Mouse (Mus musculus): Measurements from ENCODE around the gene Opcml. TPM values are rescaled to one million over a fixed set of nuclear protein-coding genes. Genes with fewer than 3 reads are reported as not detected.

The Opcml gene
- polyA plus RNA-seq, 1 experiment = 0.04 TPM

DNA sequence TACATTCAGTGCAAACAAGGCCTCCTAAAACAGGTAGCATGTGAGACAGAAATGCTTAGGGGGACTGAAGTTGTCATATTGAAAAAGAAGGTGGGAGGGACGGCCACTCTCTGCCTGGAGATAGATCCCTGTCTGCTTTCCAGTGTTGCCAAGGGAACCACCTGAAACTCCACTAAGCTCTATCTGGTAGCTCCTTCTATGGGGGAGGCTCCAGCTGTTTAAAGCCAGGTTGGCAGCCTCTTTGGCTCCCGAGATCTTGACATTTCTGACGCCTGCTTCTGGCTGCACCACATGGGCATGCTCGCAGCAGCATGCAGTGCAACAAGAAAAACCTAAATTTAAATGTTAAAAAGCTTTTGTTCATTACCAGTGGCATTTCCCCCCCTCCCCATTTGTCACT lies 537.4 kb downstream of the Opcml start:
- no peak for TF ChIP-seq CTCF (IDR thresholded peaks at IDR 0.05; ENCODE audit: extremely low read depth, insufficient read length, insufficient replicate concordance, low read depth, low read length)
- no peak for TF ChIP-seq POLR2A (IDR thresholded peaks at IDR 0.05; ENCODE audit: low read depth, low read length)
- H3K36me3 ChIP-seq (ENCODE audit: control insufficient read depth, insufficient read depth, low read length) = no peaks in the 10 kb centered on the region
- WGBS = 66% methylated on average over 4 of the region's 4 CpGs
- H3K4me3 ChIP-seq (ENCODE audit: low read depth, low read length) = no peak overlapping the region
- no peak overlapping the region for H3K27ac ChIP-seq (ENCODE audit: insufficient read depth, low read depth, low read length)
- H3K27me3 ChIP-seq (ENCODE audit: control insufficient read depth, insufficient read depth, low read length) = no peaks in the 10 kb centered on the region
- no peaks in the 10 kb centered on the region for H3K4me1 ChIP-seq (ENCODE audit: control insufficient read depth, insufficient read depth, insufficient read length, low read length)

GRCm38 (mm10) chr9:28328434-28328833 lies 537.9 kb downstream of the Opcml start:
- TF ChIP-seq CTCF (IDR thresholded peaks at IDR 0.05; ENCODE audit: extremely low read depth, insufficient read length, insufficient replicate concordance, low read depth, low read length) (no peak), POLR2A (IDR thresholded peaks at IDR 0.05; ENCODE audit: low read depth, low read length) (no peak)
- no peaks in the 10 kb centered on the region for H3K36me3 ChIP-seq (ENCODE audit: control insufficient read depth, insufficient read depth, low read length)
- H3K27me3 ChIP-seq (ENCODE audit: control insufficient read depth, insufficient read depth, low read length) = no peaks in the 10 kb centered on the region
- H3K4me1 ChIP-seq (ENCODE audit: control insufficient read depth, insufficient read depth, insufficient read length, low read length) = no peaks in the 10 kb centered on the region
- H3K4me3 ChIP-seq (ENCODE audit: low read depth, low read length) = no peak overlapping the region
- 84% methylated on average over 2 of the region's 2 CpGs for WGBS
- H3K27ac ChIP-seq (ENCODE audit: insufficient read depth, low read depth, low read length) = no peak overlapping the region

DNA sequence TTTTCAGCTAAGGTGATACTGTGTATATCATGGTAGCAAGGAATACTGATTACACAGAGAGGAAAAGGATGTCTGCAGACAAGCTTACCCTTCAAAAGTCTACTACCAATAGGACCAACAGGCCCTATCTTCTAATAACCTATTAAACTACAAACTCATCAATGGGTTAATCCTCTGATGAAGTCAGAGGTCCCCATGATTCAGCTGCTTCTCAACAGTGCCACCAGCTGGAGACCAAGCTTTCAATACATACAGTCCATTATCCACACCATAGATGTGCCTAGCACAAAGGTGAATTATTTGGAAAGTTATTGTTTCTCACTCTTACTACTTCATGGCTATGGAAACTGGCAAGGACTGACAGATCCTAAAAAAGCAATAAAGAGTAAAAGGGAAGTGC lies 538.9 kb downstream of the Opcml start:
- H3K27me3 ChIP-seq (ENCODE audit: control insufficient read depth, insufficient read depth, low read length) = no peaks in the 10 kb centered on the region
- TF ChIP-seq CTCF (IDR thresholded peaks at IDR 0.05; ENCODE audit: extremely low read depth, insufficient read length, insufficient replicate concordance, low read depth, low read length) (no peak), POLR2A (IDR thresholded peaks at IDR 0.05; ENCODE audit: low read depth, low read length) (no peak)

GRCm38 (mm10) chr9:28336511-28337208 lies 546.1 kb downstream of the Opcml start:
- no peak overlapping the region for H3K4me3 ChIP-seq (ENCODE audit: low read depth, low read length)
- H3K36me3 ChIP-seq (ENCODE audit: control insufficient read depth, insufficient read depth, low read length) = no peaks in the 10 kb centered on the region
- H3K4me1 ChIP-seq (ENCODE audit: control insufficient read depth, insufficient read depth, insufficient read length, low read length) = no peaks in the 10 kb centered on the region; the same call in 1 of the 2 replicates
- TF ChIP-seq CTCF (IDR thresholded peaks at IDR 0.05; ENCODE audit: extremely low read depth, insufficient read length, insufficient replicate concordance, low read depth, low read length) (no peak), POLR2A (IDR thresholded peaks at IDR 0.05; ENCODE audit: low read depth, low read length) (no peak)
- 20% methylated on average over 10 of the region's 10 CpGs for WGBS
- no peak overlapping the region for H3K27ac ChIP-seq (ENCODE audit: insufficient read depth, low read depth, low read length)
- H3K27me3 ChIP-seq (ENCODE audit: control insufficient read depth, insufficient read depth, low read length) = no peaks in the 10 kb centered on the region

More for the DNA sequence above, 538.9 kb downstream of the Opcml start:
- no peak overlapping the region for H3K27ac ChIP-seq (ENCODE audit: insufficient read depth, low read depth, low read length)
- H3K4me1 ChIP-seq (ENCODE audit: control insufficient read depth, insufficient read depth, insufficient read length, low read length) = no peaks in the 10 kb centered on the region
- no peaks in the 10 kb centered on the region for H3K36me3 ChIP-seq (ENCODE audit: control insufficient read depth, insufficient read depth, low read length)
- no peak overlapping the region for H3K4me3 ChIP-seq (ENCODE audit: low read depth, low read length)

DNA sequence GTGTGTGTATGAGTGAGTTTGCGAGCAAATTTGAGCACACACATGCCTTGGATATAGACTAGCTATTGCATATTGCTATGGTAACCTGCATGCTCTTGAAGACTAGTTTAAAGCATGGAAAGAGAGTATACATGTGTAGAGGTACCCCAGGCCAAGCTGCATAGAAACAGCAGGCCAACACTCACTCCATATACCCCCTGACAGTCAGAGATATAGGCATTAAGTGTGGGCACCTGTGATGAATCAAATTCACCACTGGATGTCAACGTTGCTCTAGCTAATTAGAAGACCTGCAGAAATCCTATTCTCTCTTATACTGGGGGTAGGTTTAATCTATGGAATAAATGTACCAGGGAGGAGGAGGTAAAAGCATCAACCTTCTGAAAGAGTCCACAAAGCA lies 547.3 kb downstream of the Opcml start:
- Histone ChIP-seq H3K4me3 (ENCODE audit: low read depth, low read length) (no peak overlapping the region), H3K4me1 (ENCODE audit: control insufficient read depth, insufficient read depth, insufficient read length, low read length) (no peaks in the 10 kb centered on the region; the same call in 1 of the 2 replicates), H3K27ac (ENCODE audit: insufficient read depth, low read depth, low read length) (no peak overlapping the region), H3K27me3 (ENCODE audit: control insufficient read depth, insufficient read depth, low read length) (no peaks in the 10 kb centered on the region), H3K36me3 (ENCODE audit: control insufficient read depth, insufficient read depth, low read length) (no peaks in the 10 kb centered on the region)
- 66% methylated on average over 2 of the region's 2 CpGs for WGBS
- no peak for TF ChIP-seq CTCF (IDR thresholded peaks at IDR 0.05; ENCODE audit: extremely low read depth, insufficient read length, insufficient replicate concordance, low read depth, low read length)
- TF ChIP-seq POLR2A (IDR thresholded peaks at IDR 0.05; ENCODE audit: low read depth, low read length) = no peak

- Histone ChIP-seq H3K4me1 (ENCODE audit: control insufficient read depth, insufficient read depth, insufficient read length, low read length) (no peaks in the 10 kb centered on the region), H3K27me3 (ENCODE audit: control insufficient read depth, insufficient read depth, low read length) (no peaks in the 10 kb centered on the region)
- TF ChIP-seq POLR2A (IDR thresholded peaks at IDR 0.05; ENCODE audit: low read depth, low read length) (no peak), CTCF (IDR thresholded peaks at IDR 0.05; ENCODE audit: extremely low read depth, insufficient read length, insufficient replicate concordance, low read depth, low read length) (no peak)
Measured at GRCm38 (mm10) chr9:28354978-28355377, 564.4 kb downstream of the Opcml start.

GRCm38 (mm10) chr9:28357946-28358345 lies 567.4 kb downstream of the Opcml start:
- H3K27me3 ChIP-seq (ENCODE audit: control insufficient read depth, insufficient read depth, low read length) = no peaks in the 10 kb centered on the region
- no peak overlapping the region for H3K27ac ChIP-seq (ENCODE audit: insufficient read depth, low read depth, low read length)
- TF ChIP-seq CTCF (IDR thresholded peaks at IDR 0.05; ENCODE audit: extremely low read depth, insufficient read length, insufficient replicate concordance, low read depth, low read length) = no peak
- no peak for TF ChIP-seq POLR2A (IDR thresholded peaks at IDR 0.05; ENCODE audit: low read depth, low read length)
- no peaks in the 10 kb centered on the region for H3K4me1 ChIP-seq (ENCODE audit: control insufficient read depth, insufficient read depth, insufficient read length, low read length)
- H3K36me3 ChIP-seq (ENCODE audit: control insufficient read depth, insufficient read depth, low read length) = no peaks in the 10 kb centered on the region
- 69% methylated on average over 3 of the region's 3 CpGs for WGBS
- no peak overlapping the region for H3K4me3 ChIP-seq (ENCODE audit: low read depth, low read length)

More at GRCm38 (mm10) chr9:28354978-28355377, 564.4 kb downstream of the Opcml start:
- H3K4me3 ChIP-seq (ENCODE audit: low read depth, low read length) = no peak overlapping the region
- no peaks in the 10 kb centered on the region for H3K36me3 ChIP-seq (ENCODE audit: control insufficient read depth, insufficient read depth, low read length)
- no peak overlapping the region for H3K27ac ChIP-seq (ENCODE audit: insufficient read depth, low read depth, low read length)

Data from small intestine, adult 2 months (tissue).